Mouse (Mus musculus): ENCODE measurements at regions not wholly inside any gene's neighbourhood (a gene's known extent, or its start where the extent isn't known, plus 50 kb on each side); places are given as distances from the start of the nearest gene placed in this dataset.

- no peak for TF ChIP-seq CTCF (IDR thresholded peaks at IDR 0.05)
- no peak for TF ChIP-seq EP300 (IDR thresholded peaks at IDR 0.05; ENCODE audit: insufficient read depth, low read depth, low read length)
- TF ChIP-seq POLR2A (IDR thresholded peaks at IDR 0.05; ENCODE audit: insufficient read depth, low read depth, low read length): no peak
These were observed 183.6 kb upstream of the L3mbtl3 start for GRCm38 (mm10) chr10:26559323-26559722.
